Mouse (Mus musculus) cerebellum, postnatal 14 days (tissue): ENCODE results near the gene Kctd11.
"Not testable (repeated sequence)": the region's sequence is repeated elsewhere in the genome, so short reads cannot be mapped to it uniquely, and the experiment has no call there.

Source experiments
- DNase-seq, 2 experiments: peaks; one replicate each; pipeline ENCODE4 v3.0.0; 2021; ENCODE audit warnings: mixed read lengths in 2 of 2

Kctd11 gene

GRCm38 (mm10) chr11:69881787-69882670, 823 bp upstream of the Kctd11 start:
- DNase-seq = no peak

DNA sequence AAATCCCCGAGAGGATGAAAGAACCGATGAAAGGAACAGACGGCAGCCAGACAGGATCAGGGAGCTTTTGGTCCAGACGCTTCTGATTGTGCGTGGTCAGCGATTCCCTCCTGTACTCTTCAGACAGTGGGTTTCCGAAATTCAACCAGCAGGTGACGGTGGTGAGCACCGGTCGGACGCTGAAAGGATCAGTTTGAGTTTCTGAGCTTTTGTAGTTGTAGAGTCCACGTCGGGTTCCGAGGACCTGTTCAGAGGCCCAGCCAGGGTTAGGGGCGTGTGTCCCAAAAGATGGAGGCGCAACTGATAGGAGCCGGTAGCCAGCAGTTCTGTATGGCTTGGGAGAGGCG, 727 bp downstream of the Kctd11 start:
- DNase-seq = peak; percentile 71 to 82

DNA sequence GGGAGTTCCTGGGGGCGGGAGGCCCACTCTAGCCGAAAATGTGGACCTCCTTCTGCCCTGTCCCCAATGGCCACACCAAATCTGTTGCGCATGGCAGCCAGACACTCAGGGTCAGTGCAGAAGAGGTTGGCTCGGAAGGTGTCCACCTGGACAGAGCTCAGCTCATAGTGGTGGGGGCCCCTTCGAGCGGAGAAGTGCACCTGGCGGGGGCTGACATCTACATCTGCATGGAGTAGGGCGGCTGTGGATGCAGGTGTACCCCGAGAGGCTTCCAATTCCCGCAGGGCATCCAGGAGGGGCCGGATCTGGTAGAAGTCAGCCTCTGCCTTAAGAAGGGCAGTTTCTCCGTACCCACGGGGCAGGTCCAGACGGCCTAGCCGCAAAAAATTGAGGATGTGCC, 1.5 kb downstream of the Kctd11 start:
- no peak for DNase-seq

DNA sequence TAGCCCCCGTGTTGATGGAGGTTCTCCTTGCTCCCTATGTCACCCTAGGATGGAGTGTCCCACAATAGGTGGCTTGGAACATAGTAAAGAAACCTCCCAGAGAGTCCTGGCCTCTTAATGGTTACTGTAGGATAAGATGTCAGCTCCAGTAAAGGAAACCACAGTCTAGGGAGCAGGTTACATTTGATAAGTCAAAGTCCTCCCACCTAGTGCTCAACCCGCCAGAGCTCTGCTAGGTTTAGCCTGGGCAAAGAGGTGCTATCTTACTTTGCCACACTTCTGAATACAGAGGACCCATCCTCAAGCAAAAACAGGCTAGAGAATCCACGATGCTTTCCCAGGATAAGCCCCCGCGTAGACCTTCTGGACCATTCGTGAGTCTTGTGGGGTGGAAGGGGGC, 2.3 kb downstream of the Kctd11 start:
- no peak for DNase-seq

- DNase-seq = no peak
These were observed 2.8 kb downstream of the Kctd11 start for GRCm38 (mm10) chr11:69878399-69878798.

DNA sequence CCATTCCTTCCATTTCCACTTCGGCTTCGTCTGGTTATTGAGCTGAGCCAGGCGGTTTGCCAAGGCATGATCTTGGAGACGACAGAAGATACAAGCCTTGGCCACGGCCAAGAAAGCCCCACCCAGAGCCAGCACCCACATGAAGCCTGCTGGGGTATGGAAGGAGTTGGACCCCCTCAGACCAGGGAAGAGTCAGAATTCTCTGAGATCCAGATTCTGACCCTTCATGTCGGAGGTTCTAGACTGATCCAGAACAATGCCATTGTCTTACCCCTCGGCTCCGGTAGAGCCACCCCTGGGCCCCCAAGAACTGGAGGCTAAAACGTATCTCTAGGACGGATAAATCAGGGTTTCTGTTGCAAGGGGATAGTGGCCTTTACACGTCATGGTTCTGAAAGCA, 3.3 kb downstream of the Kctd11 start, which contains the start of gene Tmem95:
Gene Tmem95, minus strand, starts transcription at position 141 of the 400 bp plus-strand sequence.
- DNase-seq = no peak

DNA sequence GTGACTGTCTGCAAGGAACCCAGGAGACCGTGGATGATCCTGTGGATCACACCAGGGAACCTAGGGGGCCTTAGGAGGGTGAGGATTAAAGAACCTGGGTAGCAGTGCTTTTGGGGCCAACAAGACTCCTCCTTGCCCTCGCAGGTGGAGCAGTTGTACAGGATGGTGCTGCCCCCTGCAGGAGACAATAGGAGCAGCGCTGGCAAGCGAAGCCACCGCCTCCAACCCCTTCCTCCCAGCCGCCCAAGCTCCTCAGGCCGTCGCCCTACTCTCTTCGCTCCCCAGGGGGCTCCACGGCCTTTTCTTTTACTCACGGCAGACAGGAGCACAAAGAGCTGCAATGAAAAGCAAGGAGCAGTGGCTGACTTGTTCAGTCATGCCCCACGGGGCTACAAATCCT, 4.3 kb downstream of the Kctd11 start:
- DNase-seq = peak; percentile 93 to 95

- DNase-seq = no peak
These were observed 5.0 kb downstream of the Kctd11 start for GRCm38 (mm10) chr11:69876186-69876585.

DNA sequence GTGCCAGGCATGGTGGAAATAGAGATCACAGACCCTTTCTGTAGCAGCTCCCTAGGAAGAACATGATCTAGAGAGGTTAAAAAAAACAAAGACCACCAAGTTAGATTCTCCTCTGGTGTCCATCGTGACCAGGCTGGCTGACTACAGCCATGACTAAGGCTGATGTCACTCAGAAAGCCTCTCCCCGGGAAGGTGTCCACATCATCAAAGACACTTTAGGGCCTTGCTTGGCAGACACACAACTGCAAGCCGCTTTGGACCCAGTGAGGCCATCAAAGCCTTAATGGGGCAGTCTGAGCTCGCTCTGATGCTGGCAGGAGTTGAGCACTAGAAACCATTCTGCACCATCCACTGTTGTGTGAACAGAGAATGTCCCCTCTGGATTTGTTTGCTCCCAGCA, 8.8 kb downstream of the Kctd11 start:
- no peak for DNase-seq

DNA sequence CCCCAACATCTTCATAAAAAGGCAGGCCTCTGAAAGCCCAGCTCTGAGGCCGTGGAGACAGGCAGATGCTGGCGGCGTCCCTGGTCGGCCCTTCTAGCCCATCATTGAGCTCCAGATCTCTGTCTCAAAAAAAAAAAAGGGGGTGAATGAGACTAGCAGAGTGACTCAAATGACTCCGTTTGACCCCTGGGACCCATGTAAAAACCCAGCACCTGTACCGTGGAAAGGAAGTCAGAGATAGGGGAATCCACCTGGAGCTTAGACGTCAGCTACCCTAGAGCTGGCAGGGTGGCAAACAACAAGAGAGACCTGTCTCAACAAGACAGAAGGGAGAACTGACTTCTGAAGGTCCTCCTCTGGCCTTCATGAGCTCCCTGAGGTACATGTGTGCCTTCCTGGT, 9.4 kb downstream of the Kctd11 start:
- DNase-seq = no peak

- DNase-seq = no peak
These were observed 10.7 kb downstream of the Kctd11 start for GRCm38 (mm10) chr11:69870289-69871069.

DNA sequence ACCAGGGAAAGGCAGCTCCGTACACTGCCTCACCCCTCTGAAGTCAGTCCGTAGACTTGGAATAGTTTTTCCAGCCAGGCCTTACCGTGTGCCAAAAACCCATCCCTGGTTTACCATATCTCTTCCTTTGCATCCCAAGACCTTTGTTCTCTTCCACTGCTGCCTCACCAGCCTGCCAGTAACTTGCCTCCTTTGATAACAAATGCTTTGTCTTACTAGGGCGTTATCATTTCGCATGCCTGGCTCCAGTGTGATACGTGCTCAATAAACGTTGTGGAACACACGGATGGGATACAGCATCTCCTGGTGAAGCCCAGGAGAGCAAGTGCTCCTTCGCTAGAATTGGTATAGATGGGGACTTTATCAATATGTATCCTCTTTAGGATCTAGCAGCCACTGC, 13.9 kb downstream of the Kctd11 start:
- DNase-seq = no peak

GRCm38 (mm10) chr11:69865561-69865960, 15.6 kb downstream of the Kctd11 start:
- DNase-seq = no peak

- no peak for DNase-seq
These were observed 16.9 kb downstream of the Kctd11 start for GRCm38 (mm10) chr11:69864138-69864860.

GRCm38 (mm10) chr11:69863729-69864128, 17.5 kb downstream of the Kctd11 start:
- DNase-seq = not testable (repeated sequence)

- DNase-seq = no peak
These were observed 22.9 kb downstream of the Kctd11 start, which contains the start of gene Tnk1 for GRCm38 (mm10) chr11:69858113-69858998. Gene Tnk1 (minus strand): TSS chr11:69858730.

DNA sequence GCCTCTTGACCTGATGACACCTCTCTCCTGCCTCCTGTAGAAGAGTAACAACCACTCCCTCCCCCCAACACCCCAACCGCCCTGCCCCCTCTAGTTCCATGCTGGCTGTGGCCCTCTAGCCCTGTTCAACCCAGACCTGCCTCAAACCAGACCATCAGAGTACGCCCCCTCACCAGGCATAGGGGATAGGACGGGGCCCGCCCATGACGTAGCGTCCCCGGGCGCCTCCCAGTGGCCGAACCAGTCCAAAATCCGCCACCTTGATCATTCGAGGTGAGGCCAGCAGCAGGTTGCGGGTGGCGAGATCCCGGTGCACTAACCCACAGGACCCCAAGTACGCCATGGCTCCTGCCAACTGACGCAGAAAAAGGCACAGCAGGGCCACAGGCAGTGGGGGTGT, 25.9 kb downstream of the Kctd11 start:
- DNase-seq = peak; percentile 64 to 80

DNA sequence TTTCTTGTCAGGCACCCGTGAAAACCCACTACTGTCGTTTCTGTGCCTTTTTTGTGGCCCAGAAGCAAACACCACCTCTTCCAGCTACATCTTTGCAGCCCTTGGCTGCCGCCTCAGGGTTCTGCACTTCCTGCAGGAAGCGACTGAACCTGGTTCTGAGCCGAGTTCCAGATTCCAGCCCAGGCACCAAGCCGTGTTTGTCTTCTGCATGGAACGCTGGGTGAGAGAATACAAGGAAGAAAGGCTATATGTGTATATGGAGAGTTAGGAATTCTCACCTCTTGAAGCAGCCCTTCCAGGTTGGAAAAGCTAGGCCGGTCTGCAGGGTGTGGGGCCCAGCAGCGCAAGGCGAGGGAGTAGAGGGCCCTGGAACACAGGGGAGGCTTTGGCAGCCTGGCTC, 26.5 kb downstream of the Kctd11 start:
- DNase-seq = no peak

GRCm38 (mm10) chr11:69853994-69854393, 27.2 kb downstream of the Kctd11 start:
- no peak for DNase-seq

GRCm38 (mm10) chr11:69850754-69851153, 30.5 kb downstream of the Kctd11 start:
- no peak for DNase-seq

DNA sequence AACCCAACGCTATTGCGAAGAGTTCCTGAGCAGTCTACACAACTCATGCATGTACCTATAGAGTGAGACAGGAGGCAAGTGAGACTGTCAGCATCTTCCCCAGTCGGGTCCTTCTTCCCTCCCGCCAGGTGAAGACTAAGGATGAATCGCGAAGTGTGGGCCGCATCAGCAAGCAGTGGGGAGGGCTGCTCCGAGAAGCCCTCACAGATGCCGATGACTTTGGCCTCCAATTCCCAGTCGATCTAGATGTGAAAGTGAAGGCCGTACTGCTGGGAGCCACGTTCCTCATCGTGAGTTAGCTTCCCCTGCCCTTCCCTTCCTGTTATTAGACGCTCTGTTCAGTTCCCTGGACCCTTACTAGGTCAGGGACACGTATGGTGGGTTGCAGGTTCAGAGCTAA, 31.3 kb downstream of the Kctd11 start:
- no peak for DNase-seq

DNA sequence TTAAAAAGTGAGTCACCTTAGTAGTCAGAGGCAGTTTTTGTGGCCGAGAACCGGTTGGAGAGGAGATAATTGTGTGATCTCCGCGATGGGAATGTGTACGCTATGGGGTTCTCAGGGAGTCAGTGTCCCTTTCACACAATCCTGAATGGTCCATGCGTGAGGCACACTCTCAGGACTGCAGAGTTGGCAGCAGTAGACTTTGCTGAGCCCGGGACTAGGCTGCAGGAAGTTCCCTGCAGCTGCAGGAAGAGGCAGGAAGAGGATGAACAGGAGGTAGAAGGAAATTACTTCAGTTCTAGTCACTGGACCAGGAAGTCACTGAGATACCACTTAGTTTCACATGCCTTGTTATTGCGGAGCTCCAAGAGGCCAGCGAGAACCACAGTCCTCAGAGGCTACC, 32.1 kb downstream of the Kctd11 start:
- no peak for DNase-seq
